16 mouse cellular contexts compared by ENCODE assay signal in genomic region chr2:12759931-12760330, GRCm38 (mm10).
DNase-seq lines count a peak whose midpoint lies in the region; ATAC-seq lines count a peak whose summit lies in the region.
"Had no signal": no experiment of that assay in that cellular context is flagged by ENCODE, and none has a peak within 500 bp of the region (broad histone marks: within the 10 kb centered on the region; RNA-seq: fewer than 3 reads in every experiment).

No protein-coding gene starts in this region.

- DNase-seq in heart, adult 9 months (ENCODE audit: low spot score in 2 of 2) = peak; percentile 7 to 14
- DNase-seq in heart, adult 8-10 months (ENCODE audit: low spot score) = no peak
- peak; percentile 40 for DNase-seq in NIH3T3 (ENCODE audit: low read depth)
- DNase-seq in layer of hippocampus, adult 9-10 months (ENCODE audit: low spot score) = peak; percentile 47
- peak; percentile 38 for DNase-seq in telencephalon, adult 2 months (ENCODE audit: low read depth, low spot score)
- DNase-seq in adrenal gland, postnatal 14 days = no peak
- DNase-seq: adrenal gland, postnatal 36 days; cerebellum, adult 11 months; cerebellum, adult 9-10 months; cerebellum, postnatal 25 days; gastrocnemius, postnatal 14 days; heart, postnatal 10 days; heart, postnatal 4 days had no signal

- no peak for ATAC-seq in megakaryocyte progenitor cell, adult 5-6 weeks (replicated peaks; ENCODE audit: poor library complexity)
- ATAC-seq: forebrain, embryonic 16.5 days; hindbrain, embryonic 16.5 days had no signal

Comparison
In these comparisons a context has a peak if more than half of its experiments do, and no peak if none do; other contexts are left out.
1. DNase-seq: peak in heart, adult 9 months (2 of 2), NIH3T3 (single experiment), layer of hippocampus, adult 9-10 months (single experiment) and telencephalon, adult 2 months (single experiment); none in heart, adult 8-10 months (single experiment) and adrenal gland, postnatal 14 days (single experiment).